Mouse (Mus musculus): ENCODE results near the gene Cd247.

DNA sequence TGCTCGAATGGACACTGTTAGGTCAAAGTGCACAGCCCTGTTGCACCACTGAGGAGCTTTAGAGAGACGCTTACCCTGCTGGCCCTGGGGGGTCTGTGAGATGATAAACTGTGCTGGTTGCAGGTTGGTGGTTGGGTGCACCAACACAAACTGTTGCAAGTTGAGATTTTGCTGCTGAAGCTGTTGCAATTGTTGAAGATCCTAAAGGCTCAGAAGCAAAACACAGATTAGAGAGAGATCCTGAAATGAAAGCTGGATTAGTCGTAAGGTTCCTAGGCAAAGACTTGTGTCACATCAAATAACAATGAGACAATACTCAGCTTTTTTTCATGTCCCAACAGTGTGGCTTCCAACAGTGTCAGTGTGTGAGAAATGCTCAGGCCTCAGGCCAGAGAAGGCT, 120.3 kb downstream of the Cd247 start:
- TF ChIP-seq CTCF (conservative IDR thresholded peaks at IDR 0.05; ENCODE audit: low read length) (no peak), NANOG (IDR thresholded peaks at IDR 0.05; ENCODE audit: borderline replicate concordance, low read length) (no peak), POU5F1 (IDR thresholded peaks at IDR 0.05; ENCODE audit: borderline replicate concordance, low read length) (no peak)
